Mouse (Mus musculus) layer of hippocampus, adult 11-12 months (tissue): ENCODE data around the gene Gm39566.

Source experiments
- DNase-seq: peaks from one replicate; pipeline ENCODE4 v3.0.0; 2022; ENCODE audit warnings: low spot score

Gm39566 gene

DNA sequence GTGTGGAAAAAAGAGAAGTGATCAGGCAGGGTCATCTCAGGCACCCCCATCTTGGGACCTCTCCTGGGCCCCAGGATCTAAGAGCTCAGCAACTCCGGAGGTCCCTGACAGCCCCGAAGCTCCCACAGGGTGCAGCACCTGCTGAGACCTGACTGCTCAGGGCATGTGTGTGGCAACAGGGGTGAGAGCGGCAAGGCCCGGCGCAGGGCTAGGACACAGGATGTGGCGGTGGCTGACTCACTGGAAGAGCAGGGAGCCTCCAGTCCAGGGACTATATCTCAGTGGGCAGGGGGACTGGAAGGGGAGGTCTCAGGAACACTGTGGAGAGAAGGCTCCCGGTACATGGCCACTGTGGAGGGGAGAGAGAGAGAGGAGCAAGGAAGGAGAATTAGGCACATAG, 17.2 kb downstream of the Gm39566 start:
- no peak for DNase-seq

DNA sequence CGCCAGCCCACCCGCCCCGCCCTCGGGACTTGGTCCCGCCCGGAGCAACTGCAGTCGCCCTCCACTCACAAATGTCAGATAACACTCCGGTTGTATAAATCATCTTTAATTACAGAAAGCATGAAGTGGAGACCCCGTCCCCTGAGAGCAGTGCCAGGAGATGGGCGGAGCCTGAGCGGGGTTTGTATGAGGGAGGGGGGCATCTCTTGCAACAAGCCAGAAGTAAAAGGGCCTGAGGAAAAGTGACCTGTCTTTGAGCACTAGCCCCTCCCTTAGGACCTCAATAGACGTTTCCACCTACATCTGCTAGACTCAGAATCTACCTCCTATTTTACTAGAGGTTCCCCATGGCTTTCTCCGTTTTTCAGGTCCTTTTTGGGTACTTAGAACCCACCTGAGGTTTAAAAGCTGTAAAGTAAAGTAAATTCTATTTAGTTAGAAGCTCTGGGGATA, 19.1 kb downstream of the Gm39566 start:
- no peak for DNase-seq

DNA sequence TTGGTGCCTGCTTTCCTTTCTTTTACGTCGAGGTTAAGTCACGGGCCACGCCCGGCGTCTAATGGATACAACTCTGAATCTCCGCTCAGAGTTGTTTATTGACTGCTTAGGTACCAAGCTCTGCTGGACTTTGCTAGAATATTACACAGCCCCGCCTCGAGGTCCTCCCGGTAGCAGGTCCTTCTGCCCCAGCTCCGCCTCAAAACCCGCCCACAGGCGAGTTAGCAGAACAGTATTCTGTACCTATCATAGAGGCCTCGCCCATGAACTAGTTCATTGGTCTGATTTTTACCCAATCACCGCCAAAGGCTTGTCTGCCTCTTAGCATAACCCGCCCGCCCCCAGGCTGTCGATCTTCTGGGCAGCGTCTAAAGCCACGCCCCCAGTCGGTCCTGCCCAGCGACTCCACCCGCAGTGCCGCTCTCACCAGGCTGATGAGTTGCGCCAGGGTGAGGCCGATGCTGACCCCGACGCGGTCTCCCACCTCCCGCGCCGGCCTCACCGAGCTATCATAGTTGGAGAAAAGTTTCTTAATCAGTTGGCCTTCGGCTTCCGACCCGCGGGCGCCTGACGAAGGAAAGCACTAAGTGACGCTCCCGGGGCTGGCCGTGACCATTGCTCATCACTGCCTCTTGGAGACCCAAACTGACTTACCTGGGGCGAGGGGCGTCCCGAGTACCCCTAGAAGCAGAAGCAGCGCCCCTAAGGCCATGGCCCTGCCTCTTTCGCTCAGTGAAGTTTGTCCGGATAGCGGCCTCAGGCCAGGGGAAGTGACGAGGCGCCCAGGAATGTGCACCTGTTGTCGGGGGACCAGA, 19.7 kb downstream of the Gm39566 start, which contains the start of gene Chrnb1:
Gene Chrnb1, minus strand, starts transcription at position 776 of the 815 bp plus-strand sequence.
- peak; percentile 93 for DNase-seq

DNA sequence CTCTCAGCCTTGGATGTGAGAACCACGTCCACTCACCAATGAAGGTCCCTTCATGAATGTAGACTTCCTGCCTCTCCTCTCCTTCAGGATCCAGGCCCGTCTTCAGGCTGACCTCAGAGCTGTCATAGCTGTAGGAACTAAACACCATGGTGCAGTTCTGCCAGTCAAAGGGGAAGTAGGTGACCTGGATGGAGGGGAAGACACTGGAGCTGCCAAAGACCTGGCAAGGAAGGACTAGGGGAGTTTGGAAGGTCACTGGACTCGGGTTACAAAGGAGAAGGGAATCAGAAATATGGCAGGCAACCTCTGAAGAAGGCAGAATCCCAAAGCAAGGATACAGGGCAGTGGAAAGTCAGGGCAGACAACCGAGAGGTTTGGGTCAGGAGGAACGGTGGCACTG, 21.7 kb downstream of the Gm39566 start:
- no peak for DNase-seq

DNA sequence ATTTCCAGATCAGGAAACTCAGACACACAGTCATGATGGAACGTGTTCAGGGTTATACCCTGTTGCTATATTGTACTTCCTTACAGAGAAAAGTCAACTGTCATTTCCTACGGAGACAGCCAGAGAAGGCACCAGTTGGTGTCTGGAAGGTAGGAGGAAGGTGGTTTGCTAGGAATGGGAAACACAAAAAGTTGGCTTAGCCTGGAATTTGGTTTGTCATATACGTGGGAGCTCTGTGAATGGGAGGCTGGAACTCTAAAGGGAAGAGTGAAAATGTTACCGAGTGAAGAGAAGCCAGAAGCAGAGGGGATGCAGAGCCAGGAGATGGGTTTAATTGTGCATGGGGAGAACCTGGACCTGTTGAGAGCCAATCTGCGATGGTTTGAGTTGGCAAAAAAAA, 23.7 kb downstream of the Gm39566 start:
- DNase-seq: no peak

DNA sequence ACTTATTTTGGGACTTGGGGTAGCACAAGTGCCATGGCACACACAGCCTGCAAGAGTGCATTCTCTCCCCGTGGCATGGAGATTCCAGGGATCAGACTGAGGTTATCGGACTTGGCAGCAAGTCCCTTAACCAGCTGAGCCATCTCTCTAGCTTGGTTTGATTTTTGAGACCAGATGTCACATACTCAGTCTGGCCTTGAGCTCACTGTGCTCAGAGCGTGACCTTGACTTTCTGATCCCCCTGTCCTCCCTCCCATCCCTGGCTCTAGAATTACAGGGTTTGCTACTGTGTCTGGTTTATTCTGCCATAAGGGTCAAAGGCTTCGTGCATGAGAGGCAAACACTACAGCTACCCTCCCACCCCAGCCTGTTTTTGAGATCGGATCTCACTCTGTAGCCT, 25.7 kb downstream of the Gm39566 start:
- DNase-seq: no peak

- DNase-seq: no peak
Observed at GRCm38 (mm10) chr11:69787306-69787705, 27.8 kb downstream of the Gm39566 start.

DNA sequence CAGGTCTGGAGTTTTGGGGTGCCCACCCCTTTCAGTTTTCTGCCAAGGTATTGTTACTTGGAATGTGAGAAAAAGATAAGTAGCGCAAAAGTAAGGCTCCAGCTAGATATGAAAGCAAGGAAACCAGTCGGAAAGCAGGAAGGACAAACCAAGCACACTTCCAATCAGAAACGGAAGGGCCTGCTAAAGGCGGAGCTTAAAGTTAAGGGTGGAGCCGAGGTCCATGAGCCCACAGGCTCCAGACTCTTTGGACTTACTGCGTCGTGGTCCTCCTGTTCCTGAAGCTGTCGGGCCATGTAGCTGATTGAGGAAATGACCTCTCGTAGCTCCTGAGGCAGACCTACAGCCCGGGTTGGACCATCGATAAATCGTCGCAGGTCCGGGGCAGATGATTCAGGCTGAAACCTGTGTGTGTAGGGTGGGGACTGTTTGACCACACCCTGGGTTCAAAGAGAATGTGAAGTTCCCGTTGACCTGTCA, 30.3 kb downstream of the Gm39566 start:
- no peak for DNase-seq

DNA sequence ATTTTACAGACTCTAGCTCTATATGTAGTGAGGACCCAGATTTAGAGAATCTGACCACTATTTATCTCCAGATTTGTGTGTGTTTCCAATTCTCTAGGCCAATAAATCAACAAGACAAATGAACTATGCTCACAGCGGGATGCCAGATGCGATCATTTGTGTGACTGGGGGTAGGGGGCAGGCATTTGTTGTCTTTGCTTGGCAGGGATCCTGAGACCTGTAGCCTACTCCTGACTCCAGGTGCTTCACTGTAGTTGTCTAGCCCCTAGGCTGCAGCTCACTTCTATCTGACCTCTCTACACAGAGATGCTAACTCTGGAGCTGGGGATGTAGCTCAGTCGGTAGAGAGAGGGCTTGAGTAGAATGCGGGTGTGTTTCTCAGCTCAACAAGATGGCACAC, 33.3 kb downstream of the Gm39566 start:
- DNase-seq: no peak

- no peak for DNase-seq
Observed at GRCm38 (mm10) chr11:69778985-69779384, 36.1 kb downstream of the Gm39566 start.

- no peak for DNase-seq
Observed at GRCm38 (mm10) chr11:69778258-69778982, 36.7 kb downstream of the Gm39566 start.

- DNase-seq: no peak
Observed at GRCm38 (mm10) chr11:69777504-69778257, 37.4 kb downstream of the Gm39566 start.

- DNase-seq: no peak
Observed at GRCm38 (mm10) chr11:69776488-69776887, 38.6 kb downstream of the Gm39566 start.

DNA sequence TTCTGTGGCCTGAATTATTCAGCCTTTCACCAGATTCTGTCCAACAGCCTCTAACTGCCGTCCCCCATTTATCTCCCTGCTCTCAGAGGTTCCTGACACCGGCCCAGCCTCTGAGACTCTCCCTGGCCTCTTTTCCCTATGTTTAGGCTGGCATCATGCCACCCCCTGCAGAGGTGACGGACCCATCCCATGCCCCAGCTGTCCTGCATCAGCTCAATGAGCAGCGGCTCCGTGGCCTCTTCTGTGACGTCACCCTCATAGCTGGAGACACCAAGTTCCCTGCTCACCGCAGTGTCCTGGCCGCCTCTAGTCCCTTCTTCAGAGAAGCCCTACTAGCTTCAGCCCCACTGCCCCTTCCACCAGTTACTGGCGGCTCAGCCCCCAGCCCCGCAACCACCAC, 39.4 kb downstream of the Gm39566 start:
- DNase-seq: no peak

- no peak for DNase-seq
Observed at GRCm38 (mm10) chr11:69774961-69775360, 40.1 kb downstream of the Gm39566 start.

GRCm38 (mm10) chr11:69767625-69767909, 47.5 kb downstream of the Gm39566 start:
- DNase-seq: no peak

DNA sequence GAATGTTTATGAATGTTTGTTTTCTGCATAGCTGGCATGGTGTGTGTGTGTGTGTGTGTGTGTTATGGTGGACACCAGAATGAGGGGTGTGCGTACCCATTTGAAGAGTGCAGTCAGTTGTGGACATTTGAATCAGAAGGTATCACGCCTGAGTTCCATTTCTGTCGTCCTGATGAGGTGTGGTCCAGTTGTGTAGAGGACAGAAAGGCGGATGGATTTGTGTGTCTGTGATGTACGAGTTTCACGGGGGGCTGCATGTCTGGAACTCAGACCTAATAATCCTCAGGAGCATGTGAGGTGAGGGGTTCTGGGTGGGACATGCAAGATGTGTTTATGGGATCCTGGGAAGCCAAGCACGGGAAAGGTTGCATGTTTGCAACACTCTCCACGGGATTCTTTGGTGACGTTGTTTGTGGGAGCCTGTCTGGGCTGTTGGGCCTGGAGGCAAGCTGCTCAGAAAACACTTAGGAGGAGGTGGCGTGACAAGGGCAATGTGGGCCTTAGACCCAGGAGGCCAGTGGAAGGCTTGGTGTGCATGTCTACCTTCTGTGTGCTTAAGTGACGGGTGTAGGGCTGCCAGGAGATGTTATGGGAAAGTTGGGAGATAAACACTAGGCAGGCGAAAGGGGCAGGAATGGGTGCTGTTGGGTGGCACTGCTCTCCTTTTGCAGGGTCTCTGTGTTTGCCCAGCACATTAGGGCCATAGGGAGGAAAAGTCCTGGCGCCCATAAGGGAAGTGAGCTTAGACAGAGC, 48.0 kb downstream of the Gm39566 start:
- no peak for DNase-seq

- peak; percentile 70 for DNase-seq
Observed at GRCm38 (mm10) chr11:69766126-69766609, 48.9 kb downstream of the Gm39566 start.

DNA sequence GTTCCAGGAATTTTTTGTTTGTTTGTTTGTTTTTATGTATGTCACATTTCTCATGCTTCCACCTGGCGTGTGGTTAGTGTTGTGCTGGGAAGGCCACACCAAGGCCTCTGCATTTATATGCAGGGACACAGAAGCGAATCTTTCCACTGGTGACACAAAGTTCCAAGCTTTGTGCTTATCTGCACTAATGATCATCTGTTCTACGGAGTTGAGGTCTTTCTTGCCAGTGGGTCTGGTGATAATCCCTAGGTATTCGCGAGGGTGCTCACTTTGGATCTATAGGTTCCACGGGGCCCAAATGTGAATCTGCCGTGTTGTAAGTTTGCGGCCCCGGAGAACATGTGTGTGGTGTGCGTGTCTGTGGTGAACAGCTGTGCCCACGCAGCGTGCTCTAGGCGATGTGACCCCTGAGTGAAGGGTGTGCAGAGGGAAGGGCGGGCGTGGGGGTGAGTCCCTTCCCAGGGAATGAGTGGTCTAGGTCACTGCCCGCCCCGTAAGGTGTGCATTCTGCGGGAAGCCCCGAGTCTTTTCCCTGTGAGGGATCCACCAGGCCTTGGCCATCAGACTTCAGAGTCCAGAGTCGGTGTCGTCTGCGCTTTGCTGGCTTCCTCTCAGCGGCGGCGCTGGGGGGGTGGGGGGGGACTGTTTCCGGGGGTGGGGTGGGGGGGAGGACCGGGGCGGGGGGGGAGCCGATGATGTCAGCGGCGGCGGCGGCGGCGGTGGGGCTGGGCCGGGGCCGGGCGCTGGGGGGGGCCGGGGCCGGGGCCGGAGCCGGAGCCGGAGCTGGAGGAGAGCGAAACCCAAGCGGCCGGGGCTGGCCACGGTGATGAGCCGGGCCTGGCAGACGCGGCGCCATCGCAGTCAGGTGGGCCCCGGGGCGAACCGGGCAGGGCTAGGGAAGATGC, 49.6 kb downstream of the Gm39566 start, which contains the start of gene Zbtb4:
Gene Zbtb4, plus strand, starts transcription at position 692 of the 905 bp plus-strand sequence.
- no peak for DNase-seq

GRCm38 (mm10) chr11:69763551-69763950, 51.5 kb downstream of the Gm39566 start:
- no peak for DNase-seq

DNA sequence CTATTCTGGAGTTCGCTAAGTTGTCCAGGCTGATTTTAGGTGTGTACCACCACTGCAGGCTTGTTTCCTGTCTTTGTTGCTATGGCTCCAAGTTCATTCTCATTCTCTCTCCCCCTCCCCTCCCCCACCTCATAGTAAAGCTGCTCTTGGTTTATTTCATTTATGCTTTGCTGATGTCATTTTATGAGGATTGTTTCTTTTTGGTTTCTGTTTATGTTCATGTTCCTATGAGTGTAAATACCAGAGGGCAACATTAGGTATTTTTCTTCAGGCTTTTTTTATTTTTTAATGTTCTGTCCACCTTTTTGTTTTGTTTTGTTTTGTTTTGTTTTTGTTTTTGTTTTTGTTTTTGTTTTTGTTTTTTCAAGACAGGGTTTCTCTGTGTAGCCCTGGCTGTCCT, 53.2 kb downstream of the Gm39566 start, which contains the start of gene Slc35g3:
Gene Slc35g3, minus strand, starts transcription at position 101 of the 400 bp plus-strand sequence.
- DNase-seq: no peak
